Mouse (Mus musculus) lung, embryonic 15.5 days (tissue): ENCODE measurements around the gene Klc1. TPM values are rescaled to one million over a fixed set of nuclear protein-coding genes. Genes with fewer than 3 reads are reported as not detected.

ENCODE experiments used
- ATAC-seq: fragments of 200-750 bp; cut with Nextera tagmentation; 2 replicates; pipeline ENCODE4 v1.8.0; 2017; ENCODE audit warnings: moderate number of reproducible peaks, borderline replicate concordance; ENCODE audit not compliant: low FRiP score, low TSS enrichment; ENCODE audit errors: extremely low read depth
- H3K27ac ChIP-seq: fragments of 300-500 bp; sonication (generic); 2 replicates; pipeline ENCODE4 v1.5.1; 2015; ENCODE audit warnings: moderate library complexity, mild to moderate bottlenecking, inconsistent platforms
- H3K27me3 ChIP-seq: fragments of 300-500 bp; sonication (generic); 2 replicates; pipeline ENCODE4 v1.6.1; 2015; ENCODE audit warnings: inconsistent platforms
- H3K36me3 ChIP-seq: fragments of 300-500 bp; sonication (generic); 2 replicates; pipeline ENCODE4 v1.6.1; 2015; ENCODE audit warnings: inconsistent platforms
- H3K4me1 ChIP-seq: fragments of 300-500 bp; sonication (generic); 2 replicates; pipeline ENCODE4 v1.6.1; 2015; ENCODE audit warnings: inconsistent platforms
- H3K4me2 ChIP-seq: fragments of 300-500 bp; sonication (generic); 2 replicates; pipeline ENCODE4 v1.6.1; 2015; ENCODE audit warnings: inconsistent platforms, mild to moderate bottlenecking, moderate library complexity
- H3K4me3 ChIP-seq: fragments of 300-500 bp; sonication (generic); 2 replicates; pipeline ENCODE4 v1.5.1; 2015; ENCODE audit warnings: mild to moderate bottlenecking, inconsistent platforms
- H3K9ac ChIP-seq: fragments of 300-500 bp; sonication (generic); 2 replicates; pipeline ENCODE4 v1.6.1; 2015; ENCODE audit warnings: inconsistent platforms
- H3K9me3 ChIP-seq: fragments of 300-500 bp; sonication (generic); 2 replicates; pipeline ENCODE4 v1.6.1; 2016; ENCODE audit warnings: inconsistent platforms
- WGBS: fragments of 180-500 bp; shearing (Covaris S2); methylation state at CpG from one replicate; pipeline ENCODE4 v1.1.7; 2015; 5-methylcytosine and 5-hydroxymethylcytosine counted together
- polyA plus RNA-seq: library from polyadenylated mRNA; unstranded; fragments of >200 nt; fragmentation: Nextera tagmentation; extraction: Ambion mirVana; gene quantifications from 2 replicates; pipeline ENCODE4 v1.2.1, GENCODE M21; 2015

The Klc1 gene
- polyA plus RNA-seq, 1 experiment from 2014 or later: 95.9 TPM

- H3K36me3 ChIP-seq: peaks cover 90% of the 10 kb centered on the region
- no peak overlapping the region for H3K27ac ChIP-seq
- no peaks in the 10 kb centered on the region for H3K9me3 ChIP-seq
- H3K27me3 ChIP-seq: no peaks in the 10 kb centered on the region
- no peaks in the 10 kb centered on the region for H3K4me1 ChIP-seq
- no peak overlapping the region for H3K9ac ChIP-seq
- H3K4me2 ChIP-seq: no peak overlapping the region
- 61% methylated on average over 15 of the region's 15 CpGs for WGBS
- no peak overlapping the region for H3K4me3 ChIP-seq
- ATAC-seq: no peak; the same call in 1 of the 2 replicates
Observed at GRCm38 (mm10) chr12:111785174-111785573, 26.5 kb downstream of the Klc1 start.

GRCm38 (mm10) chr12:111787015-111787414 lies 28.4 kb downstream of the Klc1 start:
- H3K36me3 ChIP-seq: peaks cover 93% of the 10 kb centered on the region
- no peaks in the 10 kb centered on the region for H3K9me3 ChIP-seq
- WGBS: 73% methylated on average over 6 of the region's 6 CpGs
- H3K27me3 ChIP-seq: no peaks in the 10 kb centered on the region
- H3K4me2 ChIP-seq: no peak overlapping the region
- H3K27ac ChIP-seq: no peak overlapping the region
- H3K9ac ChIP-seq: no peak overlapping the region
- ATAC-seq: no peak
- H3K4me1 ChIP-seq: no peaks in the 10 kb centered on the region
- H3K4me3 ChIP-seq: no peak overlapping the region

GRCm38 (mm10) chr12:111790090-111790489 lies 31.4 kb downstream of the Klc1 start:
- Histone ChIP-seq H3K9ac (no peak overlapping the region), H3K27ac (no peak overlapping the region), H3K27me3 (no peaks in the 10 kb centered on the region), H3K4me3 (no peak overlapping the region), H3K36me3 (peaks cover 94% of the 10 kb centered on the region), H3K4me1 (no peaks in the 10 kb centered on the region), H3K4me2 (no peak overlapping the region), H3K9me3 (no peaks in the 10 kb centered on the region)
- no peak for ATAC-seq
- 93% methylated on average over 5 of the region's 5 CpGs for WGBS

- H3K4me1 ChIP-seq: no peaks in the 10 kb centered on the region
- no peaks in the 10 kb centered on the region for H3K27me3 ChIP-seq
- H3K9me3 ChIP-seq: no peaks in the 10 kb centered on the region
- H3K36me3 ChIP-seq: peaks cover 94% of the 10 kb centered on the region
- no peak overlapping the region for H3K27ac ChIP-seq
- H3K4me3 ChIP-seq: no peak overlapping the region
- H3K4me2 ChIP-seq: no peak overlapping the region
- no peak for ATAC-seq
- no peak overlapping the region for H3K9ac ChIP-seq
- WGBS: 79% methylated on average over 7 of the region's 7 CpGs
Observed at GRCm38 (mm10) chr12:111790631-111791030, 32.0 kb downstream of the Klc1 start.

- peaks cover 94% of the 10 kb centered on the region for H3K36me3 ChIP-seq
- no peaks in the 10 kb centered on the region for H3K4me1 ChIP-seq
- 93% methylated on average over 13 of the region's 13 CpGs for WGBS
- no peak overlapping the region for H3K4me3 ChIP-seq
- H3K27ac ChIP-seq: no peak overlapping the region
- ATAC-seq: no peak
- H3K27me3 ChIP-seq: no peaks in the 10 kb centered on the region
- no peaks in the 10 kb centered on the region for H3K9me3 ChIP-seq
- no peak overlapping the region for H3K9ac ChIP-seq
- no peak overlapping the region for H3K4me2 ChIP-seq
Observed at GRCm38 (mm10) chr12:111791474-111792104, 32.9 kb downstream of the Klc1 start.

- peaks cover 90% of the 10 kb centered on the region for H3K36me3 ChIP-seq
- no peak overlapping the region for H3K9ac ChIP-seq
- no peak for ATAC-seq
- H3K27ac ChIP-seq: no peak overlapping the region
- H3K27me3 ChIP-seq: no peaks in the 10 kb centered on the region
- H3K4me3 ChIP-seq: no peak overlapping the region
- no peak overlapping the region for H3K4me2 ChIP-seq
- no peaks in the 10 kb centered on the region for H3K9me3 ChIP-seq
- no peaks in the 10 kb centered on the region for H3K4me1 ChIP-seq
- WGBS: 73% methylated on average over 22 of the region's 22 CpGs
Observed at GRCm38 (mm10) chr12:111794102-111794501, 35.5 kb downstream of the Klc1 start.

- Histone ChIP-seq H3K4me2 (no peak overlapping the region), H3K36me3 (peaks cover 88% of the 10 kb centered on the region), H3K4me3 (no peak overlapping the region), H3K27me3 (no peaks in the 10 kb centered on the region), H3K27ac (no peak overlapping the region), H3K9ac (no peak overlapping the region), H3K4me1 (no peaks in the 10 kb centered on the region), H3K9me3 (no peaks in the 10 kb centered on the region)
- ATAC-seq: no peak
- 93% methylated on average over 18 of the region's 18 CpGs for WGBS
Observed at GRCm38 (mm10) chr12:111794526-111795179, 36.0 kb downstream of the Klc1 start.

- H3K9me3 ChIP-seq: no peaks in the 10 kb centered on the region
- no peak for ATAC-seq
- 86% methylated on average over 28 of the region's 28 CpGs for WGBS
- H3K36me3 ChIP-seq: peaks cover 86% of the 10 kb centered on the region
- no peaks in the 10 kb centered on the region for H3K27me3 ChIP-seq
- H3K4me1 ChIP-seq: no peaks in the 10 kb centered on the region
- no peak overlapping the region for H3K4me2 ChIP-seq
- no peak overlapping the region for H3K9ac ChIP-seq
- H3K4me3 ChIP-seq: no peak overlapping the region
- H3K27ac ChIP-seq: no peak overlapping the region
Observed at GRCm38 (mm10) chr12:111795180-111795895, 36.7 kb downstream of the Klc1 start.

- Histone ChIP-seq H3K4me2 (no peak overlapping the region), H3K4me3 (no peak overlapping the region), H3K27me3 (no peaks in the 10 kb centered on the region), H3K36me3 (peaks cover 84% of the 10 kb centered on the region), H3K9ac (no peak overlapping the region), H3K9me3 (no peaks in the 10 kb centered on the region), H3K4me1 (no peaks in the 10 kb centered on the region), H3K27ac (no peak overlapping the region)
- 86% methylated on average over 8 of the region's 8 CpGs for WGBS
- no peak for ATAC-seq
Observed at GRCm38 (mm10) chr12:111797251-111797650, 38.6 kb downstream of the Klc1 start.

- no peak for ATAC-seq
- WGBS: 89% methylated on average over 13 of the region's 13 CpGs
- Histone ChIP-seq H3K4me3 (no peak overlapping the region), H3K9me3 (no peaks in the 10 kb centered on the region), H3K9ac (no peak overlapping the region), H3K27me3 (no peaks in the 10 kb centered on the region), H3K36me3 (peaks cover 84% of the 10 kb centered on the region), H3K4me2 (no peak overlapping the region), H3K27ac (no peak overlapping the region), H3K4me1 (no peaks in the 10 kb centered on the region)
Observed at GRCm38 (mm10) chr12:111798493-111798892, 39.8 kb downstream of the Klc1 start.

- Histone ChIP-seq H3K36me3 (peaks cover 82% of the 10 kb centered on the region), H3K27me3 (no peaks in the 10 kb centered on the region), H3K27ac (no peak overlapping the region), H3K4me1 (no peaks in the 10 kb centered on the region), H3K4me2 (no peak overlapping the region), H3K4me3 (no peak overlapping the region), H3K9me3 (no peaks in the 10 kb centered on the region), H3K9ac (no peak overlapping the region)
- WGBS: 75% methylated on average over 10 of the region's 10 CpGs
- ATAC-seq: no peak
Observed at GRCm38 (mm10) chr12:111800459-111801183, 42.0 kb downstream of the Klc1 start.

GRCm38 (mm10) chr12:111803538-111803937 lies 44.9 kb downstream of the Klc1 start:
- 74% methylated on average over 5 of the region's 5 CpGs for WGBS
- H3K27ac ChIP-seq: no peak overlapping the region
- no peaks in the 10 kb centered on the region for H3K4me1 ChIP-seq
- H3K27me3 ChIP-seq: no peaks in the 10 kb centered on the region
- H3K9ac ChIP-seq: no peak overlapping the region
- H3K36me3 ChIP-seq: peaks cover 81% of the 10 kb centered on the region
- H3K4me2 ChIP-seq: no peak overlapping the region
- no peak for ATAC-seq
- H3K4me3 ChIP-seq: no peak overlapping the region
- no peaks in the 10 kb centered on the region for H3K9me3 ChIP-seq
